Mouse (Mus musculus) lung, postnatal 0 days (tissue): ENCODE data around the gene Cd3eap.

Experiments
- CTCF ChIP-seq: IDR thresholded peaks from 2 replicates; pipeline ENCODE4 v1.5.1; 2016; ENCODE audit warnings: antibody characterized with exemption, mild to moderate bottlenecking
- EP300 ChIP-seq: IDR thresholded peaks from 2 replicates; pipeline ENCODE4 v1.6.1; 2016; ENCODE audit warnings: antibody characterized with exemption, mild to moderate bottlenecking, control low read depth

- TF ChIP-seq CTCF (no peak; the same call in 1 of the 2 replicates), EP300 (peak; percentile 22; the same call in 1 of the 2 replicates)
Observed at GRCm38 (mm10) chr7:19327128-19327527, 32.2 kb downstream of the Cd3eap start.
